Mouse (Mus musculus) layer of hippocampus, adult 9-11 months (tissue): ENCODE data around the gene Slc22a29.
A peak's percentile ranks its signal among the peaks of the same experiment; 100 is the strongest.
"Not testable (repeated sequence)": the region's sequence is repeated elsewhere in the genome, so short reads cannot be mapped to it uniquely, and the experiment has no call there.

Experiments used
- DNase-seq: peaks from one replicate; pipeline ENCODE4 v3.0.0; 2022

Slc22a29 gene

GRCm38 (mm10) chr19:8218800-8219199 is at the start of gene Slc22a29:
Gene Slc22a29, minus strand, starts transcription at chr19:8218900.
- no peak for DNase-seq

DNA sequence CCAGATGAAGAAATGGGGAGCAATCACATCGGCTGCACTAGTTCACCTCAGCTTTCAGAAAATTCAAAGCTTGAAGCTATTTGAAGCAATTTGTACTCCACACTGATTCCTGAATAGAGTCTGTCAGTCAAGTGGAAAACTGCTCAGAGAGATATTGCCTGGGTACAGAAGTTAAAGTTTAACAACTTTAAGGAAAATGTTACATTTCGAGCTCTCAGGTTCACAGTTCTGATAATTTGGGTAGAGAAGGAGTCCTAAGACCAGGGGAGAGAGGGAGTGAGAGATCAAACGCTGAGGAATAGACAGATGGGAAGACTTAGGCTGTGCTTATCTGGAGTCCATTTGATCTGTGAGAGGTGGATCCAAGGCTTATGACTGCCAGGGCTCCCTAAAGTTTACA is 46.6 kb upstream of the Slc22a29 start:
- DNase-seq = no peak

DNA sequence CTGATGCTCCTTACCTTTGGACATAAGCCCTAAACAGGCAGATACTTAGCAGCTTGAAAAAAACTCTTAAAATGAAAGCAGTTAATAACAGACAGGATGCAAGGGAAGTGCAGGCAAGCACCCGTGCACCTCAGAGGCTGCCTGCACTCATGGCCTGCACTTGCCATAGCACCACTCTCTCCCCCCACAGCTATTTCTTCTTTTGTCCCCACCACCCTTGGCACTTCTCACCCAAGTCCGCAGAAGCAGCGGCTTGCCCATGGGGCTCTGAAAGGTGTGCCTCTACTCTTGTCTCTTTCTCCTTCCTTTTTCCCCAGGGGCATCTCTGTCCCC is 34.0 kb upstream of the Slc22a29 start:
- DNase-seq = no peak

- peak; percentile 3 for DNase-seq
Measured at GRCm38 (mm10) chr19:8251896-8252704, 33.4 kb upstream of the Slc22a29 start.

DNA sequence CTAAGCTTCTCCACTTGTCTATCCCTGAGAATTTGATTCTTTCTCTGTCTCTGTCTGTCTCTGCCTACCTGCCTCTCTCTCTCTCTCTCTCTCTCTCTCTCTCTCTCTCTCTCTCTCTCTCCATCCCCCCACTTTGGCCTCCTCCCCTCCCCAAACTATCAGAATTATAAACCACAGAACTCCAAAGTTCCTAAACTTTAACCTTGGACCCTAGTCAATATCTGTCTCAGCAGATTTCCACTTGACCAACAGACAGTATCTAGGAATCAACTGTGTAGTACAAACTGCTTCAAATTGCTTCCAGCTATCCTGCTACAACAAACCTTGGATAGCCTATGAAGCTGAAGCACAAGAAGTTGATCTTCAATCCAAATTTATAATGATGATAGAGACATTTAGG is 10.2 kb upstream of the Slc22a29 start:
- no peak for DNase-seq

DNA sequence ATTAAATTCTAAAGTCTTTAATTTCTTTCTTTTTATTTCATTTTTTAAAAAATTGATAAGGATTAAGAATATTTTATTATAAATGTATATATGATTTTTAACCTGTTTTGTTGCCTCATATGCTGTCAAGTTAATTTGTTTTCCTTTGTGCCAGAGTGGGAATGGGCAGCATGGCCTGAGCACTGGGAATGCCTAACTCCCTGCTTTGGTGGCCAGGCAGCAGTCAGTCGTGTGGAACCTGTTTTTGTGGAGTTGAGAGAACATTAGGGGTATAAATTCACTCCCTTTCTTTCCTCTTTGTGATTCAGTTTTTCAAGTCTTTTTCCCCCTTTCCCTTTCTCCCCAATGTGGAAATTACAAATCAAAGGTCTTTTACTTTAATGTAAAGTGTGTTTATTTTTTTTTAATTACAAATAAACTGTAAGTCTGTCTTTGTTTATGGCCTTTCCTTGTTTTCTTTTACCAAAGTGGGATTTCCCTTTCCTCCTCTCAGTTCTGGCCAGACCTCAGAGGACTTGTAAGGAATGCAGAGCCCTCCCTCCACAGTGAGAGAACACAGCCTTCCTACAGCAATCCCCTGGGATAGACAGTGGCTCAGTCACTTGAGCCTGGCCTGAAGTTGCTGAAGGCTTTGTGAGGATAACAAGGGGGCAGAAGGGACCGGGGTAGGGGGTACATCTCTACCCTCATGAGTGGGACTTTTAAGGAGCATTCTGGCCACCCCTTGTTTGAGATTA is 69.7 kb downstream of the Slc22a29 start:
- no peak for DNase-seq

- not testable (repeated sequence) for DNase-seq
Measured at GRCm38 (mm10) chr19:8142716-8143115, 76.0 kb downstream of the Slc22a29 start.

DNA sequence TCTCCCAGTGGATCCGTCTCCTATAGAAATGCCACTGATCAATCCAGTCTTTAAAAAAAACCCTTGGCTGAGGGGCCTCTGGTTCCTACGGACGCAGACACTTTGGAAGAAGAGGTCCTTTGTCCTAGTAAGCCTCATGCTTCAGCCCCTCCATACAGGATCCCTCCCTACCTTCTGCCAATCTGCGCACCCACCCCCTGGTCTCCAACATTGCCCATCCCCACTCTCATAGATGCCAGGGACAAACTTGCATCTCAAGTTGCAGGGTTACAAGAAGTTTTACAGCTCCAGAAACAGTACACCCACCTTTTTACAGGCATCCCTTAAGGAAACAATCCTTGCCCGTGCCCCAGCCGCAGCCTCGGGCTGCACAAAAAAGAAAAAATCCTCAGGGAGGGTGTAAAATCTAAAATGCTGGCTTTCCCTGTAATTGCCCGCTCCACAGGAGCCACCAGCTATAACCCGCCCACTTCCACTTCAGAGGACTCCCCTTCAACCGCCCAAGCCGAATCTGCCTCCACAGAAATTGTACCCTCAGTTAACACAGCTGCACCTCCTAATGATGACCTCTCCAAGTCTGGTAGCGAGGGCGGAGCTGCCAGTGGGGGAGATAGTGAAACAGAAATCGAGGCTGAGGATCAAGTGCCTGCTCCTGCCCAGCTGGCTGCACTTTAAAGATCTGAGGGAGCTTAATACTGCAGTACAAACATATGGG is 84.4 kb downstream of the Slc22a29 start:
- DNase-seq = not testable (repeated sequence)

DNA sequence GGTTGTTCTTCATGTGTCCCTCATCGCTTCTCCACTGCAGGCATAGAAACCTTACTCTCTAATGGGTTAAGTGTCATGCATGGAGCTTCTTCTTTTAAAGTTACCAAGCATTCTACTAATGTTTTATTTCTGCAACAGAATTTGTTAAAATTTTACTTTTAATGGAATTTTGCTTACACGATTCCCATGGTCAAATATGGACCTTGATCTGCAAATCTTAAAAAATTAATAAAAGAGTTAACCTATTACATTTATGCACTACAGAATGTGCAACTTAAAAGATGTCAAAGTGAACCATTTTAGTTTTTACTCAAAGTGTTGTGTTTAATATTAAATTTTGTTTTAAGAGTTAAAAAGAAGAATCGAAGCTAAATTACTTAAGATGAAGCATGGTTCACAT is 86.8 kb downstream of the Slc22a29 start, which contains the start of gene Slc22a28:
Gene Slc22a28, minus strand, starts transcription at position 102 of the 400 bp plus-strand sequence.
- not testable (repeated sequence) for DNase-seq
